In the genomic region with DNA sequence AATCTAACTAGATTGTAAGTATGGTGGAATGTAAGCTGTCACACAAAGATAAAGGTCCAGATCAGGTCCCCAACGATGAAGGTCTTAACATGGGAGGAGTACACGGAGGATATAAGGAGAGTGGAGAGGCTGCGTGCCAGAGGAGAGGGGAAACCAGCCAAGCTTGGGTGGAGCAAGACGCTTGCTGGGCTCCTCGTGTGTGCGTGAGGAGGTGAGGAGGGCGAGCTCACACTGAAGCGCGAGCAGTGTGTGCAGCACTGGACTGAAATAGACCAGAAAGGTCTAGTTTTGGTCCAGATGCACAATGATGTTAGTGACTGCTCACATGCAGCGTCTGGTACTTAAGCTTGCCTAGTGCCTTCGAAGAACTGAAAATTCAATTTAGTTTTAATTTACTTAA, we compare ENCODE assay signal across 12 mouse cellular contexts. TPM values are rescaled to one million over a fixed set of nuclear protein-coding genes. Genes with fewer than 3 reads are reported as not detected.
"Had no signal": no experiment of that assay in that cellular context is flagged by ENCODE, and none has a peak within 500 bp of the region (broad histone marks: within the 10 kb centered on the region; RNA-seq: fewer than 3 reads in every experiment).

No protein-coding gene starts in this region.

- H3K4me1 ChIP-seq: limb, embryonic 12.5 days; liver, embryonic 15.5 days; midbrain, embryonic 15.5 days; neural tube, embryonic 12.5 days had no signal

- ATAC-seq: intestine, postnatal 0 days; midbrain, embryonic 15.5 days had no signal

- H3K36me3 ChIP-seq: midbrain, embryonic 15.5 days had no signal

- H3K27me3 ChIP-seq: limb, embryonic 12.5 days; liver, embryonic 15.5 days; lung, embryonic 15.5 days; midbrain, embryonic 15.5 days; neural tube, embryonic 12.5 days had no signal

- H3K9ac ChIP-seq: limb, embryonic 12.5 days; liver, embryonic 15.5 days; lung, embryonic 15.5 days; midbrain, embryonic 15.5 days; neural tube, embryonic 12.5 days had no signal

- H3K9me3 ChIP-seq: limb, embryonic 12.5 days; liver, embryonic 15.5 days; lung, embryonic 15.5 days; midbrain, embryonic 15.5 days; neural tube, embryonic 12.5 days had no signal

- H3K27ac ChIP-seq: limb, embryonic 12.5 days; liver, embryonic 15.5 days; lung, embryonic 15.5 days; midbrain, embryonic 15.5 days; neural tube, embryonic 12.5 days had no signal

- H3K4me2 ChIP-seq: limb, embryonic 12.5 days; liver, embryonic 15.5 days; lung, embryonic 15.5 days; midbrain, embryonic 11.5 days; midbrain, embryonic 15.5 days; neural tube, embryonic 12.5 days had no signal

- DNase-seq: kidney, adult 9 months; kidney, postnatal 10 days; lung, postnatal 36 days had no signal

- H3K4me3 ChIP-seq: limb, embryonic 12.5 days; liver, embryonic 15.5 days; lung, embryonic 15.5 days; midbrain, embryonic 15.5 days; neural tube, embryonic 12.5 days had no signal

RNA-seq across cellular contexts. Expression of gene Msrb3, which starts 21.7 kb away (rescaled TPM):
- total RNA-seq: monocyte, adult 5-6 weeks; neutrophil, adult 5-6 weeks had no signal
